Mouse (Mus musculus) monocyte, adult 5-6 weeks (primary cell): ENCODE measurements around the gene Crisp3. TPM values are rescaled to one million over a fixed set of nuclear protein-coding genes. Genes with fewer than 3 reads are reported as not detected.
"Not testable (repeated sequence)": the region's sequence is repeated elsewhere in the genome, so short reads cannot be mapped to it uniquely, and the experiment has no call there.

ENCODE experiments used
- ATAC-seq: fragments of 153-309, 156-312 bp; replicated peaks from 2 replicates; pipeline ENCODE4 v1.8.0; 2017; ENCODE audit warnings: mild to moderate bottlenecking; ENCODE audit not compliant: low TSS enrichment, insufficient number of reproducible peaks, severe bottlenecking, poor library complexity, low FRiP score
- total RNA-seq: library from RNA; stranded (forward); fragments of 200-1000, 200-491, 200-594 nt; gene quantifications from 3 replicates; pipeline ENCODE4 v1.2.3, GENCODE M21; 2017

The Crisp3 gene
- total RNA-seq, result 0.58 TPM in 1 of 3 replicates, not detected in the others

- no peak for ATAC-seq
Observed at GRCm38 (mm10) chr17:40242135-40242534, at the start of gene Crisp3. Gene Crisp3, minus strand, starts transcription at chr17:40242288.

GRCm38 (mm10) chr17:40285435-40285834 lies 43.3 kb upstream of the Crisp3 start:
- no peak for ATAC-seq

- no peak for ATAC-seq
Observed at GRCm38 (mm10) chr17:40275519-40275918, 33.4 kb upstream of the Crisp3 start.

GRCm38 (mm10) chr17:40274906-40275470 lies 32.9 kb upstream of the Crisp3 start:
- ATAC-seq, result no peak

GRCm38 (mm10) chr17:40252487-40252886 lies 10.4 kb upstream of the Crisp3 start:
- no peak for ATAC-seq

- no peak for ATAC-seq
Observed at GRCm38 (mm10) chr17:40208540-40208939, 33.5 kb downstream of the Crisp3 start, which contains the start of gene Pgk2. Gene Pgk2, minus strand, starts transcription at chr17:40208640.

GRCm38 (mm10) chr17:40201803-40202202 lies 40.3 kb downstream of the Crisp3 start:
- ATAC-seq, result not testable (repeated sequence)

GRCm38 (mm10) chr17:40190192-40190591 lies 51.9 kb downstream of the Crisp3 start:
- ATAC-seq, result not testable (repeated sequence)

Other genes with a start within 250 kb of the Crisp3 start
- gene AC192777.2, start 146.8 kb downstream of the Crisp3 start, total RNA-seq, result not detected in 3 replicates
- gene Pgk2, start 33.6 kb downstream of the Crisp3 start, total RNA-seq, result not detected in 3 replicates
- 0.49 TPM in 1 of 3 replicates, not detected in the others for gene Crisp1, start 76.9 kb upstream of the Crisp3 start, total RNA-seq